Mouse (Mus musculus) cortical plate, adult 2 months (tissue): ENCODE measurements around the gene Gm21293.
"Not testable (repeated sequence)": the region's sequence is repeated elsewhere in the genome, so short reads cannot be mapped to it uniquely, and the experiment has no call there.

ENCODE experiments used
- CTCF ChIP-seq: fragments of 200-500 bp; IDR thresholded peaks from 2 replicates; pipeline ENCODE4 v1.5.1; 2011; ENCODE audit warnings: mild to moderate bottlenecking, control low read depth, low read length; ENCODE audit not compliant: insufficient read depth; ENCODE audit errors: extremely low read depth
- POLR2A ChIP-seq: fragments of 200-500 bp; IDR thresholded peaks from 2 replicates; pipeline ENCODE4 v1.6.1; 2011; ENCODE audit warnings: mild to moderate bottlenecking, low read length, control low read depth; ENCODE audit not compliant: insufficient read depth; ENCODE audit errors: extremely low read depth

GRCm38 (mm10) chr10:104185233-104185632, 42.4 kb downstream of the Gm21293 start, which contains the start of gene Gm20765:
- TF ChIP-seq CTCF, POLR2A: not testable (repeated sequence)
